Mouse (Mus musculus): ENCODE results near the gene Nrg3.

Gene Nrg3

GRCm38 (mm10) chr14:38959367-38959766 is 513.5 kb downstream of the Nrg3 start:
- CTCF ChIA-PET = no interaction called here

DNA sequence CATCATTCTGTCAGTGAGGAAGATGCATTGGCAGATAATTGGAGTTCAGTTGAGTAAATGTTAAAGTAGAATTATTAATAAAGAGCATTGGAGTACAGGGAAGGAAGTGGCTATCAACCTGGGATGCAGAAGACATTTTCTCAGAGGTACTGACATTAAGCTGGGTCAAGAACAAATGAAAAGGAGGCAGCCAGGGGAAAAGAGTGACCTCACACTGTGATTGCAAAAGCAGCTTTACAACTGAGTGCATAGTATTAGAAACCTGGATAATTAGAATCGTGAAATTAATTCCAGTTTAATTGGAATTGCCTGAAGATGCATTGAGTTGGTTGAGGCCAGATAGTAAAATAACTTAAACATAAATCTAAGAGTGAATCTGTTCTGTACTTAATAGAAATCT is 535.4 kb downstream of the Nrg3 start:
- CTCF ChIA-PET = no interaction called here

GRCm38 (mm10) chr14:38936483-38937054 is 536.3 kb downstream of the Nrg3 start:
- CTCF ChIA-PET = no interaction called here

DNA sequence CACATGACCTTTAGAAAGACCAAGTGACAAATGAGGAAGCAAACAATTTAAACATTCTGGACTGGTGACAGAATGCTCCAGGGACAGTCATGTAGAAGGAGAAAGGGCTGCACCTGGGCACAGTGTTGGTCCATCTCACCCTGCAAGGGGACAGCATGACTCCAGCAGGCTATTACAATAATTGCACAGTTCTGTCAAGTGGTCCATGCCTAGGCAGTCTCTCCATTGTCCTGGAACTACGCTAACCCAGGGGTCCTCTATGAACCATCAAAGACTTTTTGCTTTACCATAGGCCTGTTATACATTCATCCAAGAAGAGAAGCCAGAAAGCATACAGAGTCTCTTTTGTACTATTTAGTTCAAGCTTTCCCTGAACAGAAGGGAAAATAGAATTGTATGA is 549.2 kb downstream of the Nrg3 start:
- CTCF ChIA-PET = no interaction called here

DNA sequence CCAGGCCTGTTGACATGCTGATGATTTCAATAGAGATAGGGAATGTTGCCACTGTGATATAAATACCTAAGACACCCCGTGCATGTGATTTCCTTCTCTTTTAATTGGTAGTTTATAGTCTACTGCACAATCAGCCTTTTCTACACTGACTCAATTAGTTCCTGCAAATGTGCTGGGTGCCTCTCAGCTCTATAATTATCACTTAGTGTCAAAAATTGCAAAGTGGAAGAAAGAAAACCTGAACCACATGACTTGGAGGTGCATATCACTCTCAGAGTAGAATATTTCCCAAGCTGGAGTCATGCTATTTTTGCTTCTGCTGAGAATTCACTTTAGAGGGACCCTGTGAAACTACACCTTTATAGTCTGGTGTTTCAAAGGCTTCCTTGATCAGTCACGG is 552.1 kb downstream of the Nrg3 start:
- CTCF ChIA-PET = no interaction called here

DNA sequence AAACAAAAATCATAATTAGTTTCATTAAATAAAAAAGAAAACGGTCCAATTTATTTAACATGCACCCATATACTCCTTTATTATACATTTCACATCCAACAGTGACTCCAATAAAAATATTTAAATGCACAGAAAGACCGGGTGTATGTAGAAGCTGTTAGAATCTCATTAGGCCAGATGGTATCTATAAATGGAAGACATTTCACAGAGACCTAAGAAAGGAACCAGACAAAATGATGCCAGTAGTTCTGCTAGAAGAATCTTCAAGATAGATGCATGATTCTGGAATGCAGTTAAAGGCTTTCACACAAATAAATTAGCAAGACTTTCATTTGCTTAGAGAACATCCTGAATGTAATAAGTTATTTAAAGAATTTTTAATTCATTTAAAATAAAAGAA is 602.3 kb downstream of the Nrg3 start:
- CTCF ChIA-PET = no interaction called here

DNA sequence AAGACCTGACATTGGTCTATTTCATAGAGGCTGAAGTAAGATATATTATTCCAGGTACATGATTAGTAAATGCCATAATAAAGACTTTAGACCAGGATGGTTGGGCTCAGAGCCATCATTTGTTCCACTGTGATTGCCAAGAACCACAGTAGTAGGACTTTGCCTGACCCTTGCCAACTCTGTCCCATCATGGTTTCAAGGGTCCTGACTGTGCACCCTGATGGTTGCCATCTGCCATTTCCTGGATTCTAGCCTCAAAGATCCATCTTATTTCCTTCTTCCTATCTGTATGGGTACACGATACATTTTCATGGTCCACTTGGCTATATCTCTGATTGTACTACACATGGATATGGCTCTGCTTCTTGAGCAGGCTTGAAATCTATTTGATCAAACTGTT is 625.3 kb downstream of the Nrg3 start:
- CTCF ChIA-PET = no interaction called here

DNA sequence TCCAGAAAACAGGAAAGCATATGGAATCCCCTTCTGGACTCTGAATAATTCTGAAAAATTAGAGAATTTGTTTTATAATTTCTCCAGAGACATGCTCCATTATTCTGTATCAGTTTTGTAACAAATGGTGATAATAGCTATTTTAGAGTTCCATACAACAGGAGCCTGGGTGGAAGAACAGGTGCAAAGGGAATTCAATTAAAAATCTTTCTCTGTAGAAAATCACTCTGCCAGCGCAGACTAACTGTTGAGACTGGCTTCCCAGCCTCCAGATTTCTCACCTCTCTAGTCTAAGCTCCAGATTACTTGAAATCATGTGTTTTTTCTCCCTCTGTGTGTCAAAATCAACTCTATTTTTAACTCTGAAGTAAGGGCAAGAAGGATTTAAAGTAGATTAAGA is 625.8 kb downstream of the Nrg3 start:
- CTCF ChIA-PET = no interaction called here

DNA sequence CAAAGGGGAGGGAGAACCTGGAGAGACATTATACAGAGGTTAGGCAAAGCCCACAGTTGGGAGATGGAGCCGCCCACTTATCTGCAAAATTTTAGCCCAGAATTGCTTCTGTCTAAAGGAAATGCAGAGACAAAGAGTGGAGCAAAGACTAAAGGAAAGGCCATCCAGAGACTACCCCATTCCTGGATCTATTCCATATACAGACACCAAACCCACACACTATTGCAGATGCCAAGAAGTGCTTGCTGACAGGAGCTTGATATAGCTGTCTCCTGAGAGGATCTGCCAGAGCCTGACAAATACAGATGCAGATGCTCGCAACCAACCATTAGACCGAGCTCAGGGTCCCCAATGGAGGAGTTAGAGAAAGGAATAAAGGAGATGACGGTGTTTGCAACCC is 637.9 kb downstream of the Nrg3 start:
- CTCF ChIA-PET = no interaction called here

DNA sequence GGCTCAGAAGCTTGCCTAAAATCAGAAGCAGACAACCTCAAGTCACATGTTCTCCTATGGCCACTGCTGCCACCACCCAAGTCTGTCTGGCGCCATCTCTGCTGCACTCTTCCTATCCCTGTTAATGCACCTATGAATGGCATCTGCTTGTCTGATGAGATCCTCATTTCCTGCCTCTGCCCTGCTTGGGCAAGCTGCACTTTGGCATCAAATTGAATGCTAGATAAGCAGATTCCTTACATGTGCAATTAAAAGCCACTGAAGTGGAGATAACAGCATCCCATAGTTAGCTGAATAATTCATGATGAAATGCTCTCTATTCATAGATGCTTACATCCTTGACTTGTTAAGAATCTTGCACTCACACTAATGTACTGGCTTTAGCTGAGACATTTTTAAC is 648.0 kb downstream of the Nrg3 start:
- CTCF ChIA-PET = no interaction called here

GRCm38 (mm10) chr14:38797027-38797426 is 675.9 kb downstream of the Nrg3 start:
- CTCF ChIA-PET = no interaction called here

- CTCF ChIA-PET = no interaction called here
Measured at GRCm38 (mm10) chr14:38775291-38776116, 697.4 kb downstream of the Nrg3 start.

- CTCF ChIA-PET = no interaction called here
Measured at GRCm38 (mm10) chr14:38774811-38775210, 698.1 kb downstream of the Nrg3 start.

GRCm38 (mm10) chr14:38730465-38730864 is 742.4 kb downstream of the Nrg3 start:
- CTCF ChIA-PET = no interaction called here

DNA sequence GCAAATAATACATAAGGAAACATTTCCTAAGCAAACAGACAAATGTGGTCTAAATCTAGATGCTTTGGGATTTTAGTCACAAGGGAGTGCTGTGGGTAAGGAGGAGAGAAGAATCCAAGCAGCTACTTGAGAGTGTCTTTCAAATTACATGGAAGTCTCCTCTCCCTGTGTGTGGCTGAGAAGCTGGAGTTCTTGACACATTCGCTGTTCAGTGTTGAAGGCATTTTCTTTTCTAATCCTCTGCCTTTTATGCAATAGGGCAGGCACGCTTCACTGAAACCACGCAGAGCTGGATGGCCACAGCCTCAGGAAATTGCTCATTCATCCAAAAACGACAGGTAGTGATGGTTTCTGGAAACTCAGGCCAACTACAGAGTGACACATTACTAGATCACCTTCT is 769.0 kb downstream of the Nrg3 start:
- CTCF ChIA-PET = no interaction called here

- CTCF ChIA-PET = no interaction called here
Measured at GRCm38 (mm10) chr14:38702596-38703393, 770.1 kb downstream of the Nrg3 start.

- CTCF ChIA-PET = no interaction called here
Measured at GRCm38 (mm10) chr14:38701413-38701812, 771.5 kb downstream of the Nrg3 start.

DNA sequence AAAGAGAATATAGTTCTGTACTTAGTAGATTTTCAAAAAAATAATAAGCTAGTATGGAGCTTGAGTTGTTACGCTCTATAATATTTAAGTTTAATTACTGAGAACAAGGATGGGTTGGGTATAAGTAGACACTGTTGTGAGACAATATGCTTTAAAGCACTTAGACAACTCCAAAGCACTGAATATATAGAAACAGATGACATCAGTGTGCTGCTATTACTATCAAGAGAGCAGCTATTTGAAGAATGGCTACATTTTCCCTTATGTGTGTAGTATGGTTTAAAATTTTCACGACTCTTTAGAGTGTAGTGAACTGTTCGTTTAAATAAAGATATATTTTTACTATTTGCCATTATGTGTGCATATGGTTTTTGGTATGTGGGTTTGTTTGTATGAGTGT is 771.9 kb downstream of the Nrg3 start:
- CTCF ChIA-PET = no interaction called here

- CTCF ChIA-PET = no interaction called here
Measured at GRCm38 (mm10) chr14:38659973-38660372, 812.9 kb downstream of the Nrg3 start.

- CTCF ChIA-PET = no interaction called here
Measured at GRCm38 (mm10) chr14:38637070-38637469, 835.8 kb downstream of the Nrg3 start.

GRCm38 (mm10) chr14:38630114-38630513 is 842.8 kb downstream of the Nrg3 start:
- CTCF ChIA-PET = no interaction called here

DNA sequence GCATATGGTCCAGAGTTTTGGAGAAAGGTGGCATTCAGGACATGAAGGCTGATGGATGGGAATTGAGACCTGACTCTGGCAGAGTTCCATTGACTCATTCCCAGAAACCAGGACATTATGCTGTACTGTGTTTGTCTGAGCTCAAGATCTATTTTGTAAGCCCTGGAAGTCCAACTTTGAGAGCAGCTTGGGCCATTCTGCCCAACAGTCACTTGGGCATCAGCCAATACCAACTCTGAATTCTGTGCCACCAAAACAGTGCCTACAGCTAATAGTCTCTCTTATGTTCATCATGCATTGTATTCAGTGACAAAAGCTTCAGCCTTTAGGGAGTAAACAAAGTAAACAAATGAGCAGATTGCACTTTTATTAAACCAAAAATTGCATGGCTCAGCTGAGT is 843.2 kb downstream of the Nrg3 start:
- CTCF ChIA-PET = no interaction called here

Measured in spleen, embryonic (tissue).